Mouse (Mus musculus): Measurements from ENCODE around the gene Mprip. TPM values are rescaled to one million over a fixed set of nuclear protein-coding genes. Genes with fewer than 3 reads are reported as not detected.
A peak's percentile ranks its signal among the peaks of the same experiment; 100 is the strongest.

Mprip gene
- polyA plus RNA-seq, 1 experiment from 2014 or later = 51.1 TPM

DNA sequence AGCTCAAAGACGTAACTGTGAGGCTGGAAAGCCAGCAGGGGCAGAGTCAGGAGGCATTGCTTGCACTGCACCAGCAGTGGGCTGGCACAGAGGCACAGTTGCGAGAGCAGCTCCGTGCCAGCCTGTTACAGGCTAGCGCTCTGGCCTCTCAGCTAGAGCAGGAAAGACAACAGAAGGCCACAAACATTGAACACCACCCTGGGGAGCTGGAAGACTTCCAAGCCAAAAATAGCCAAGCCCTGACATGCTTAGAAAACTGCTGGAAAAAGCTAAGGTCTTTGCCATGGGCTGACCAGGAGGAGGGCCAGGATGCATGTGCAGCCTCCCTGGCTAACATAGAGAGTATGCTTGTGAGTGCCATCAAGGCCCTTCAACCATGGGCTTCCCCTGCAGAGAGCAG, 98.1 kb downstream of the Mprip start:
- H3K9me3 ChIP-seq (ENCODE audit: control insufficient read depth, low read length) = no peaks in the 10 kb centered on the region
- no peak overlapping the region for H3K4me3 ChIP-seq (ENCODE audit: low read depth, low read length)
- TF ChIP-seq CTCF (IDR thresholded peaks at IDR 0.05; ENCODE audit: low read depth) = peak; percentile 21; the same call in 1 of the 2 replicates
- TF ChIP-seq EP300 (optimal IDR thresholded peaks at IDR 0.05) = no peak
- DNase-seq (ENCODE audit: low spot score) = no peak
- peaks cover 60% of the 10 kb centered on the region for H3K36me3 ChIP-seq (ENCODE audit: control insufficient read depth, insufficient read depth, low read length)
- ATAC-seq (ENCODE audit: low FRiP score, low TSS enrichment) = 0 out of 2 replicates have a peak, but pooled peaks have one; percentile 38
- no peak overlapping the region for H3K4me2 ChIP-seq (replicated peaks; ENCODE audit: low read depth)
- H3K27ac ChIP-seq (replicated peaks) = peak overlapping the region; percentile 45; the same call in 1 of the 2 replicates
- WGBS = 36% methylated on average over 4 of the region's 4 CpGs
- H3K4me1 ChIP-seq (replicated peaks; ENCODE audit: control insufficient read depth, insufficient read depth) = peaks cover 2% of the 10 kb centered on the region; the same call in 1 of the 2 replicates
- H3K27me3 ChIP-seq (ENCODE audit: control insufficient read depth, insufficient read depth, low read length) = no peaks in the 10 kb centered on the region
- no peak overlapping the region for H3K9ac ChIP-seq (ENCODE audit: low read length)

DNA sequence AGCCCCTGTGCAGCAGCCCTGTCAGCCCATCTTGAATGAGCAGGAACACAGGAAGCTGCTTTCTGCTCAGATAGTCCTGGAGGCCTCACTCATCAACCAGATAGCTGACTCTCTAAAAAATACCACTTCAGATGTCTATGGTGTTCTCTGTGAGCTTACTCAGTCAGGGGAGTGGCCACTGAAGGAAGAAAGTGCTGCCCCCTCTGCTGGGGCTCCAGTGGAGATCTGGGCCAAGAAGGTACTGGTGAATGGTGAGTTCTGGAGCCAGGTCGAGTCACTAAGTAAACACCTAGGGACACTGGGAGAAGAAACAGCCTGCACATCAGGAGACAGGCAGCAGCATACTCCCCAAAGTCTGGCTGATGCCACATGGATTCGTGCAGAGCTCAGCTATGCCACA, 98.5 kb downstream of the Mprip start:
- no peak overlapping the region for H3K4me3 ChIP-seq (ENCODE audit: low read depth, low read length)
- ATAC-seq (ENCODE audit: low FRiP score, low TSS enrichment) = 0 out of 2 replicates have a peak, but pooled peaks have one; percentile 5
- H3K9me3 ChIP-seq (ENCODE audit: control insufficient read depth, low read length) = no peaks in the 10 kb centered on the region
- peak overlapping the region; percentile 45; the same call in 1 of the 2 replicates for H3K27ac ChIP-seq (replicated peaks)
- H3K4me1 ChIP-seq (replicated peaks; ENCODE audit: control insufficient read depth, insufficient read depth) = peaks cover 2% of the 10 kb centered on the region; the same call in 1 of the 2 replicates
- no peak for DNase-seq (ENCODE audit: low spot score)
- H3K9ac ChIP-seq (ENCODE audit: low read length) = no peak overlapping the region
- H3K27me3 ChIP-seq (ENCODE audit: control insufficient read depth, insufficient read depth, low read length) = no peaks in the 10 kb centered on the region
- H3K4me2 ChIP-seq (replicated peaks; ENCODE audit: low read depth) = no peak overlapping the region
- WGBS = 65% methylated on average over 2 of the region's 2 CpGs
- peaks cover 60% of the 10 kb centered on the region for H3K36me3 ChIP-seq (ENCODE audit: control insufficient read depth, insufficient read depth, low read length)
- TF ChIP-seq CTCF (IDR thresholded peaks at IDR 0.05; ENCODE audit: low read depth) = peak; percentile 16; the same call in 1 of the 2 replicates
- TF ChIP-seq EP300 (optimal IDR thresholded peaks at IDR 0.05) = no peak

DNA sequence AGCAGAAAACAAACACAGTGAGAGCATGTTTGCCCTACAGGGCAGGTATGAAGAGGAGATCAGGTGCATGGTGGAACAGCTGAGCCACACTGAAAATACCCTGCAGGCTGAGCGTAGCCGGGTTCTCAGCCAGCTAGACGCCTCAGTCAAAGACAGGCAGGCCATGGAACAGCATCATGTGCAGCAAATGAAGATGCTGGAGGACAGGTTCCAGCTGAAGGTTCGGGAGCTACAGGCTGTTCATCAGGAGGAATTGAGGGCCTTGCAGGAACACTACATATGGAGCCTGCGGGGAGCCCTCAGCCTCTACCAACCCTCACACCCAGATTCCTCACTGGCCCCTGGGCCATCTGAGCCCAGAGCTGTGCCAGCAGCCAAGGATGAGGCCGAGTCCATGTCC, 99.7 kb downstream of the Mprip start:
- Histone ChIP-seq H3K27me3 (ENCODE audit: control insufficient read depth, insufficient read depth, low read length) (no peaks in the 10 kb centered on the region), H3K9me3 (ENCODE audit: control insufficient read depth, low read length) (no peaks in the 10 kb centered on the region), H3K4me3 (ENCODE audit: low read depth, low read length) (no peak overlapping the region), H3K4me1 (replicated peaks; ENCODE audit: control insufficient read depth, insufficient read depth) (peaks cover 2% of the 10 kb centered on the region; the same call in 1 of the 2 replicates), H3K9ac (ENCODE audit: low read length) (no peak overlapping the region), H3K27ac (replicated peaks) (no peak overlapping the region), H3K4me2 (replicated peaks; ENCODE audit: low read depth) (no peak overlapping the region), H3K36me3 (ENCODE audit: control insufficient read depth, insufficient read depth, low read length) (peaks cover 54% of the 10 kb centered on the region)
- WGBS = 99% methylated on average over 6 of the region's 6 CpGs
- ATAC-seq (ENCODE audit: low FRiP score, low TSS enrichment) (no peak), DNase-seq (ENCODE audit: low spot score) (no peak)
- TF ChIP-seq CTCF (IDR thresholded peaks at IDR 0.05; ENCODE audit: low read depth) = no peak
- no peak for TF ChIP-seq EP300 (optimal IDR thresholded peaks at IDR 0.05)

DNA sequence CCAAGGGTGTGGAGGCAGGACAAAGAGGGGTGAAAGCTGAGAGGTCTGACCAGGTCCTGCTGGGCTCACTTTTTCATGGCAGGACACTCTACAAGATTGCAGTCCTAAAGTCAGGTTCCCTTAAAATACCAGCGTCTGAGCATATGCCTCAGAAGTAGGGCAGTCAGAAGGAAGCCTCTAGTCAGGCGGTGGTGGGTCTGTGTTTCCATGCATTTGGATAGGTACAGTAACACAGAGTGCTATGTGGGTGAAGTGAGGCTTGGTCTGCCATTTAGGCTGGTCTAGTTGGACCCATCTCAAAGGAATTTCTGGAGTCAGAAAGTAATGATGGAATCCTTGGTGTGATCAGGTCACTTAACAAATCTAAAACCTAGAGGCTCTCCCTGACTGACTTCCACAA, 108.2 kb downstream of the Mprip start:
- no peak for DNase-seq (ENCODE audit: low spot score)
- Histone ChIP-seq H3K9ac (ENCODE audit: low read length) (no peak overlapping the region), H3K4me2 (replicated peaks; ENCODE audit: low read depth) (no peak overlapping the region), H3K4me3 (ENCODE audit: low read depth, low read length) (no peak overlapping the region), H3K27me3 (ENCODE audit: control insufficient read depth, insufficient read depth, low read length) (no peaks in the 10 kb centered on the region), H3K9me3 (ENCODE audit: control insufficient read depth, low read length) (no peaks in the 10 kb centered on the region), H3K4me1 (replicated peaks; ENCODE audit: control insufficient read depth, insufficient read depth) (no peaks in the 10 kb centered on the region), H3K36me3 (ENCODE audit: control insufficient read depth, insufficient read depth, low read length) (peaks cover 63% of the 10 kb centered on the region), H3K27ac (replicated peaks) (no peak overlapping the region)
- TF ChIP-seq EP300 (optimal IDR thresholded peaks at IDR 0.05) (no peak), CTCF (IDR thresholded peaks at IDR 0.05; ENCODE audit: low read depth) (no peak)
- ATAC-seq (ENCODE audit: low FRiP score, low TSS enrichment) = no peak
- 85% methylated on average over 2 of the region's 2 CpGs for WGBS

DNA sequence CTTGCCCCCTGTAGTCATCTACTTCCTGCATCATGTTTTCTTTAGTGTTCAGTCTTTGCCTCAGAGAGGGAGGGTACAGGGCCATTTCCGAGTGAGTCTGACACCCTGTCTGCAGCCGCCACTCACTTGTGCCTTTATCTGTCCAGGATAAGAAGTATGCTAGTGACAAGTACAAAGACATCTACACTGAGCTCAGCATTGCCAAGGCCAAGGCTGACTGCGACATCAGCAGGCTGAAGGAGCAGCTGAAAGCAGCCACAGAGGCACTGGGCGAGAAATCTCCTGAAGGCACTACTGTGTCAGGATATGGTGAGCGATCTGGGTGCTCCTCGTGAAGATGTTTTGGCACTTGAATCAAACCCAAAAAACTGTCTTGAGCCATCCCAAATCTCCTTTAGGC, 108.6 kb downstream of the Mprip start:
- Histone ChIP-seq H3K27me3 (ENCODE audit: control insufficient read depth, insufficient read depth, low read length) (no peaks in the 10 kb centered on the region), H3K9ac (ENCODE audit: low read length) (no peak overlapping the region), H3K27ac (replicated peaks) (no peak overlapping the region), H3K36me3 (ENCODE audit: control insufficient read depth, insufficient read depth, low read length) (peaks cover 63% of the 10 kb centered on the region), H3K9me3 (ENCODE audit: control insufficient read depth, low read length) (no peaks in the 10 kb centered on the region), H3K4me3 (ENCODE audit: low read depth, low read length) (no peak overlapping the region), H3K4me1 (replicated peaks; ENCODE audit: control insufficient read depth, insufficient read depth) (no peaks in the 10 kb centered on the region), H3K4me2 (replicated peaks; ENCODE audit: low read depth) (no peak overlapping the region)
- DNase-seq (ENCODE audit: low spot score) = no peak
- WGBS = 78% methylated on average over 6 of the region's 6 CpGs
- TF ChIP-seq CTCF (IDR thresholded peaks at IDR 0.05; ENCODE audit: low read depth) = no peak
- no peak for ATAC-seq (ENCODE audit: low FRiP score, low TSS enrichment)

GRCm38 (mm10) chr11:59770753-59771152, 109.6 kb downstream of the Mprip start:
- H3K4me3 ChIP-seq (ENCODE audit: low read depth, low read length) = no peak overlapping the region
- ATAC-seq (ENCODE audit: low FRiP score, low TSS enrichment) = no peak
- WGBS = 82% methylated on average over 7 of the region's 7 CpGs
- H3K4me1 ChIP-seq (replicated peaks; ENCODE audit: control insufficient read depth, insufficient read depth) = no peaks in the 10 kb centered on the region
- peaks cover 62% of the 10 kb centered on the region for H3K36me3 ChIP-seq (ENCODE audit: control insufficient read depth, insufficient read depth, low read length)
- H3K9me3 ChIP-seq (ENCODE audit: control insufficient read depth, low read length) = no peaks in the 10 kb centered on the region
- H3K9ac ChIP-seq (ENCODE audit: low read length) = no peak overlapping the region
- no peak for DNase-seq (ENCODE audit: low spot score)
- H3K4me2 ChIP-seq (replicated peaks; ENCODE audit: low read depth) = no peak overlapping the region
- TF ChIP-seq CTCF (IDR thresholded peaks at IDR 0.05; ENCODE audit: low read depth) = no peak
- TF ChIP-seq EP300 (optimal IDR thresholded peaks at IDR 0.05) = no peak
- no peaks in the 10 kb centered on the region for H3K27me3 ChIP-seq (ENCODE audit: control insufficient read depth, insufficient read depth, low read length)
- no peak overlapping the region for H3K27ac ChIP-seq (replicated peaks)

Data from stomach, postnatal 0 days (tissue).